Mouse (Mus musculus) cerebellum, postnatal 36 days (tissue): ENCODE results near the gene Olfr1219.

ENCODE experiments used
- DNase-seq, 2 experiments: peaks; one replicate each; pipeline ENCODE4 v3.0.0; 2021 to 2022; ENCODE audit warnings: mixed read lengths in 2 of 2

Olfr1219 gene

DNA sequence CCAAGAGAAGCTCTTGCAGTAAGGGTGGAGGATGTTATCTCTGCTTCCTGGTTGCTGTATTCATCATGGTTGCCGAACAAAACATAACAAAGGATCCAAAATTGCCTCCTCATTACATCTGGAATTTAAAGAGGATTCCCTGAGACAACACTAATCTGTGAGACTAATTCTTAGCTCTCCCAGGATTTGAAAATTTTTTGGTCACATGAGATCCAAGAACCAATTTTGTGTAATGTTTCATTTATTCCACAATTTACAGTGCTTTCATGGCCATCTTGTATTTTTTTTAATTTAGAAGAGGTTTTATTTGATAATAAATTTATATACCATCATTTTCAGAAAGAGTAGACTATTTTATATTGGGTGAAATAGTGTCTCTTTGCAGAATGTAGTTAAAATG, at the start of gene Olfr1219:
Olfr1219 (minus strand) TSS at position 101 of the 400 bp plus-strand sequence.
- no peak for DNase-seq

DNA sequence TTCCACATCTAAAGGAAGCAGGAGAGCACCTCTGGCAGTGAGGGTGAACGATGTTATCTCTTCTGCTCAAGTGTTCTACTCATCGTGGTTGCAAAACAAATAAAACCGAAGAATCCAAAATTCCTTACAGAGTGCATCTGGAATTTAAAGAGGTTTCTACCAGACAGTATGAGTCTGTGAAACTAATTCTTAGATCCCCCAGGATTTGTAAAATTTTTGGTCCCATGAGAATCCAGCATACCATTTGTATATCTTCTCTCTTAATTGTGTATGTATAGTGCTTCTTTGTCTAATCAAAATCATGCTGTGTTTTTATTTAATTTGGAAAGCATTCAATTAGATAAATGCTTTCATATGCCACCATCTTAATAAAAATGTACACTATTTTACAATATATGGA, 49.6 kb upstream of the Olfr1219 start, which contains the start of gene Olfr1222:
Olfr1222 (minus strand) TSS at position 101 of the 400 bp plus-strand sequence.
- no peak for DNase-seq

DNA sequence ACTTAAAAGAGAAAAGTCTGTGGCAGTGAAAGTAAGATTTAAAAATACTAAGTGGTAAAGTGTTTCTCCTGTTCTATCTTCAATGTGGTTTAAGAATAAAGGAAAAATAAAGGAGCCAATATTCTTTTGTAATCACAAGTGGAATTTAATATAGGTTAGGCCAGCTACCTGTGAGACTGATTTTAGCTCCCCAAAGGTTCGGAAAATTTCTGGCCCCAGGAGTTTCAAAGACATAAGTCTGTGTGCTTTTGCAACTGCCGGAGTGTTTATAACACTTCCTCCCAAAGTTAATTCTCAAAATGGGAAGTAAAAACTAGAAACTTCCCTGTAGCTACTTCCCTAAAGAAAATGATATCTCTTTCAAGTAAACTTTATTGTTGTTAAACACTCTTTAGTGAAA, 33.9 kb upstream of the Olfr1219 start, which contains the start of gene Olfr1221:
Olfr1221 (minus strand) TSS at position 101 of the 400 bp plus-strand sequence.
- DNase-seq, result no peak

DNA sequence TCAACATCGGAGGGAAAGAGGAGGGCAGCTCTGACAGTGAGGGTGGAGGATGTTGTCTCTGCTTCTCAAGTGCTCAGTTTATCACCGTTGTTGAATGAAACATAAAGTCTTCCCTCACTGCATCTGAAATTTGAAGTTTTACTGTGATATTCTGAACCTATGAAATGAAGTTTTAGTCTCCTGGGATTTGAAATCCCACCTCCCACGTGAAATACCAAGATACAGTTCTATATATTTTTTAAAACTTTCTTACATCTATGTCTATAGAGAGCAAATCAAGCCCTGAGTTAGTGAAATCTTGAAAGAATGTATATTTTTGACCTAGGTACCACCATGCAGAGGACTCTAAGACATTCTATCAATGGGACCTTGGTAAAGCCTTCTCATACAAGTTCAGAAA, 23.4 kb upstream of the Olfr1219 start, which contains the start of gene Olfr1220:
Olfr1220 (minus strand) TSS at position 101 of the 400 bp plus-strand sequence.
- DNase-seq, result no peak

DNA sequence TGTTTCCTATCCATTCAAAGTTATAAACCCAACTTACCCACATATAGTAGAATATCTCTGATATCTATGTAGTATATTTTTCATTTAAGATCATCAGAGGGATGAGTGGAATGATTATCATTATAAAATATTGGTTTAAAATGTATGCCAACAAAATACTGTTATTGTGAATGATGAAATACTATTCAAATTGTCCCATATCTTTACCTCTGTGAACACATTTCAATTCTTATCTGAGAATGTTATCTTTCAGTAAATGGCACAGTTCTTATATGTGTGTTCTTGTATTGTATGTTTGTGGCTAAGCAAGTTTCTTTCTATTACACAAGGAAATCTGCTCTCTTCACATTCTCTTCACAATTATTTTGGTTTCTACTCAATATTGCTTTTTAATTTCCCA, 22.3 kb upstream of the Olfr1219 start:
- no peak for DNase-seq

DNA sequence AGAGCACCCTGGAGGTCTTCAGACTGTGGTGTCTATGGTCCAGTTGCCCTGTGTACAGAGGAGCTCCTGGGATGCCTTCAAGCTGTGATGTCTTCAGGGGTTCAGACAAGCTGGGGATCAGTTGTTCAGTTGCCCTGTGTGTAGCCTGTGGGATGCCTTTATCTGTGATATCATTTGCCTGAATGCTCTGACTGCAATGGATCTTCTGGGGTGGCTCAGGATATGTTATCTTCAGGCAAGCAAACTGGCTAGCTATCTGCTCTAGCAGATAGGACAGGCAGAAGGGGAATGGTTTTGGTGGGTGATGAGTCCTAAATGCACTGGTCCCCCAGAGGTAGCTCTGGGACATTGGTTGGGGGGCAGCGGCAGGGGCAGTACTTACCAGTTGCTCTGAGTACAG, 10.5 kb upstream of the Olfr1219 start:
- DNase-seq, result no peak

DNA sequence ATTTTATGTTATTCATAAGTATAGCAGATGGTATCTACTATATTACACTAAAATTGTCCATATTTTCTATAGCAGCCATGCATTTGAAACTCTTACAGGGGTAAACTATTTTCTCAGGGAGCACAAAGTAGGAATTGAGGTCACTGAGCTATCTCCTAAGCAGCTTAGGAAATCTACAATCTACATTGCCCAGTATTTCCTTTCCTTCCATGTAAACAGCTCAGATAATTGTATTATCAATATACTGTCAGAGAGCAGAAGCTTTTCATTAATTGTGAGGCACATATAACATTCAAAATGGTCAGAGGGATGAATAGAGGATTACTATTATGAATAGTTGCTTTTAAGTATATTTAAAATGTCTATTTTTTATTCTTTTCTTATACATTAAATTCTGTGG, 1.8 kb downstream of the Olfr1219 start:
- no peak for DNase-seq

DNA sequence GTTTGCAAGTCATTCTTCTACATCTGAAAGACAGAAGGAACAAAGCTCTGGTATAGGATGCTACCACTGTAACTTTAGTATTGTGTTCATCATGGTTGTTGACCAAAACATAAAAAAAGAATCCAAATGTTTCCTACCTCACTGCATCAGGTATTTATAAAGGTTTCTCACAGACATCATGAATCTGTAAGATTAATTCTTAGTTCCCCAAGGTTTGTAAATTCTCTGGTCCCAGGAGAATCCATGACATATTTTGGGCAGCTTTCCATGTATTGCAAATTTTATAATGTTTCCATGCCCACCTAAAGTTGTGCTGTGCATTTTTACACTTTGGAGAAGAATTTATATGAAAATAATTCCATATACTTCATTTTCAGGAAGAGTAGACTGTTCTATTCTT, 22.2 kb downstream of the Olfr1219 start, which contains the start of gene Olfr1218:
Olfr1218 (minus strand) TSS at position 101 of the 400 bp plus-strand sequence.
- DNase-seq, result no peak

DNA sequence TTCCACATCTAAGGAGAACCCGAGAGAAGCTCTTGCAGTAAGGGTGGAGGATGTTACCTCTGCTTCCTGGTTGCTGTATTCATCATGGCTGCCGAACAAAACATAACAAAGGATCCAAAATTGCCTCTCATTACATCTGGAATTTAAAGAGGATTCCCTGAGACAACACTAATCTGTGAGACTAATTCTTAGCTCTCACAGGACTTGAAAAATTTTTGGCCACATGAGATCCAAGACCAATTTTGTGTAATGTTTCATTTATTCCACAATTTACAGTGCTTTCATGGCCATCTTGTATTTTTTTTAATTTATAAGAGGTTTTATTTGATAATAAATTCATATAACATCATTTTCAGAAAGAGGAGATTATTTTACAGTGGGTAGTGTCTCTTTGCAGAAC, 51.3 kb downstream of the Olfr1219 start, which contains the start of gene Olfr1217:
Olfr1217 (minus strand) TSS at position 101 of the 400 bp plus-strand sequence.
- no peak for DNase-seq
